ENCODE assay signal across 9 mouse cellular contexts in genomic region chr10:76201978-76202377, GRCm38 (mm10). TPM values are rescaled to one million over a fixed set of nuclear protein-coding genes. Genes with fewer than 3 reads are reported as not detected.
DNase-seq lines count a peak whose midpoint lies in the region; ATAC-seq and TF ChIP-seq lines count a peak whose summit lies in the region.
"Had no signal": no experiment of that assay in that cellular context is flagged by ENCODE, and none has a peak within 500 bp of the region (broad histone marks: within the 10 kb centered on the region; RNA-seq: fewer than 3 reads in every experiment).

No protein-coding gene starts in this region.

- no peaks in the 10 kb centered on the region for H3K27me3 ChIP-seq in kidney, adult 2 months (replicated peaks; ENCODE audit: control insufficient read depth, insufficient read depth, low read length)
- no peaks in the 10 kb centered on the region for H3K27me3 ChIP-seq in kidney, embryonic 14.5 days (ENCODE audit: control insufficient read depth, insufficient read depth, low read length)
- H3K27me3 ChIP-seq: neural tube, embryonic 13.5 days had no signal

- H3K9ac ChIP-seq in kidney, embryonic 14.5 days (ENCODE audit: low read depth, low read length), result no peak overlapping the region
- H3K9ac ChIP-seq: neural tube, embryonic 13.5 days had no signal

- peaks cover 4% of the 10 kb centered on the region; the same call in 1 of the 2 replicates for H3K4me1 ChIP-seq in kidney, adult 2 months (ENCODE audit: control insufficient read depth, insufficient read depth, low read length)
- no peaks in the 10 kb centered on the region for H3K4me1 ChIP-seq in kidney, embryonic 14.5 days (ENCODE audit: control insufficient read depth, insufficient read depth, low read length)
- H3K4me1 ChIP-seq: neural tube, embryonic 13.5 days had no signal

- peak; percentile 51 for TF ChIP-seq CTCF in kidney, adult 2 months (conservative IDR thresholded peaks at IDR 0.05; ENCODE audit: insufficient read depth, insufficient read length, low read depth, low read length)

- no peak for TF ChIP-seq POLR2A in kidney, adult 2 months (IDR thresholded peaks at IDR 0.05; ENCODE audit: low read depth, low read length)

- H3K4me2 ChIP-seq in kidney, embryonic 14.5 days (replicated peaks; ENCODE audit: low read depth, low read length), result no peak overlapping the region
- H3K4me2 ChIP-seq: neural tube, embryonic 13.5 days had no signal

- WGBS in kidney, adult 2 months, result 22% methylated on average over 7 of the region's 7 CpGs
- WGBS in kidney, embryonic 14.5 days, result 16% methylated on average over 7 of the region's 7 CpGs

- DNase-seq in kidney, adult 2 months, result peak; percentile 80
- DNase-seq in adipocyte (ENCODE audit: low spot score), result peak; percentile 65
- peak; percentile 35 for DNase-seq in hindlimb bud, embryonic 11.5 days (ENCODE audit: extremely low spot score, low read depth, low spot score)
- peak; percentile 86 for DNase-seq in left cerebral cortex, postnatal 4 days
- DNase-seq in retina, adult 2 months (ENCODE audit: low read depth, low spot score), result peak; percentile 51
- DNase-seq in urinary bladder, postnatal 25 days (ENCODE audit: low spot score), result peak; percentile 76

- no peaks in the 10 kb centered on the region for H3K36me3 ChIP-seq in kidney, adult 2 months (ENCODE audit: control insufficient read depth, insufficient read depth, low read length)
- peaks cover under 1% of the 10 kb centered on the region; the same call in 1 of the 2 replicates for H3K36me3 ChIP-seq in kidney, embryonic 14.5 days (ENCODE audit: control insufficient read depth, insufficient read depth, low read length)

- H3K4me3 ChIP-seq in kidney, adult 2 months (ENCODE audit: insufficient read depth, low read depth, low read length), result no peak overlapping the region
- no peak overlapping the region for H3K4me3 ChIP-seq in kidney, embryonic 14.5 days (ENCODE audit: low read length)
- H3K4me3 ChIP-seq: neural tube, embryonic 13.5 days had no signal

- H3K27ac ChIP-seq in kidney, adult 2 months (ENCODE audit: insufficient read depth, low read depth, low read length), result no peak overlapping the region
- no peak overlapping the region for H3K27ac ChIP-seq in kidney, embryonic 14.5 days (ENCODE audit: low read depth, low read length)
- H3K27ac ChIP-seq: neural tube, embryonic 13.5 days had no signal

- intact Hi-C loops in left cerebral cortex, postnatal 4 days (cut with DNase I), result loop anchor here (10.0 kb wide), 2 partner anchors 167 to 227 kb away; partner anchors contain the start of gene Zfp280b

- no peaks in the 10 kb centered on the region for H3K9me3 ChIP-seq in kidney, embryonic 14.5 days (ENCODE audit: control insufficient read depth, low read length)
- H3K9me3 ChIP-seq: neural tube, embryonic 13.5 days had no signal

- no peak for ATAC-seq in kidney, embryonic 14.5 days (ENCODE audit: low FRiP score, low TSS enrichment)
- ATAC-seq in common myeloid progenitor, adult 5-6 weeks (replicated peaks; ENCODE audit: low read depth, poor library complexity, severe bottlenecking), result 0 out of 2 replicates have a peak, but pooled peaks have one; percentile 50

RNA-seq across cellular contexts. Expression of gene Prmt2, which starts 35.7 kb away (rescaled TPM):
- 28.7 and 30.0 TPM in 2 replicates for polyA plus RNA-seq in kidney, adult 2 months (2012; rRNA removed)
- 39.4 and 57.6 TPM in 2 replicates for polyA plus RNA-seq in kidney, embryonic 14.5 days (2014; fragmentation: Nextera tagmentation; extraction: Ambion mirVana)
- 1.5 and 2.1 TPM in 2 replicates for total RNA-seq in common myeloid progenitor, adult 5-6 weeks (2017)
- 100 to 1,000 TPM; 145 to 146 TPM for total RNA-seq in left cerebral cortex, postnatal 4 days (2021)

RNA-seq across cellular contexts. Expression of gene S100b, which starts 51.7 kb away (rescaled TPM):
- polyA plus RNA-seq in kidney, adult 2 months (2012; rRNA removed), result 1.1 and 1.5 TPM in 2 replicates
- polyA plus RNA-seq in kidney, embryonic 14.5 days (2014; fragmentation: Nextera tagmentation; extraction: Ambion mirVana), result 0.32 and 0.56 TPM in 2 replicates
- not detected in 2 replicates for total RNA-seq in common myeloid progenitor, adult 5-6 weeks (2017)
- total RNA-seq in left cerebral cortex, postnatal 4 days (2021), result 1 to 10 TPM; 5.4 to 6.4 TPM

RNA-seq across cellular contexts. Expression of gene Slc5a4a, which starts 54.7 kb away (rescaled TPM):
- not detected in 2 replicates for polyA plus RNA-seq in kidney, adult 2 months (2012; rRNA removed)
- not detected in 2 replicates for polyA plus RNA-seq in kidney, embryonic 14.5 days (2014; fragmentation: Nextera tagmentation; extraction: Ambion mirVana)
- not detected in 2 replicates for total RNA-seq in common myeloid progenitor, adult 5-6 weeks (2017)
- not detected for total RNA-seq in left cerebral cortex, postnatal 4 days (2021)
- polyA plus RNA-seq: neural tube, embryonic 13.5 days had no signal

Comparison
In these comparisons a context has a peak if more than half of its experiments do, and no peak if none do; other contexts are left out.
1. DNase-seq: peak in every context shown above with its lines; median percentile 86 in left cerebral cortex, postnatal 4 days; 80 in kidney, adult 2 months; 76 in urinary bladder, postnatal 25 days; 65 in adipocyte; 51 in retina, adult 2 months; 35 in hindlimb bud, embryonic 11.5 days.
2. RNA of gene Prmt2, which starts 35.7 kb away (total RNA-seq): 145 to 146 TPM in left cerebral cortex, postnatal 4 days; 1.5 to 2.1 TPM in common myeloid progenitor, adult 5-6 weeks; every median in the first group is over 10 times any median in the second.